Mouse (Mus musculus) E14TG2a.4 (cell line): ENCODE measurements around the gene Egfl8.
A peak's percentile ranks its signal among the peaks of the same experiment; 100 is the strongest.

ENCODE experiments used
- H3K27me3 ChIP-seq: 2 replicates; pipeline ENCODE4 v1.6.1; 2014; ENCODE audit warnings: low read length, control low read depth; ENCODE audit not compliant: insufficient read depth
- H3K36me3 ChIP-seq: 2 replicates; pipeline ENCODE4 v1.6.1; 2014; ENCODE audit warnings: low read length, control low read depth; ENCODE audit not compliant: insufficient read depth
- H3K4me1 ChIP-seq: replicated peaks from 2 replicates; pipeline ENCODE4 v1.6.1; 2014; ENCODE audit warnings: low read depth, low read length, control low read depth
- H3K4me3 ChIP-seq: replicated peaks from 2 replicates; pipeline ENCODE4 v1.5.1; 2014; ENCODE audit warnings: mild to moderate bottlenecking, low read length
- H3K9me3 ChIP-seq: 2 replicates; pipeline ENCODE4 v1.6.1; 2014; ENCODE audit warnings: low read length, control low read depth
- CTCF ChIP-seq: conservative IDR thresholded peaks from 2 replicates; pipeline ENCODE4 v1.5.1; 2014; ENCODE audit warnings: low read length
- NANOG ChIP-seq: IDR thresholded peaks from 2 replicates; pipeline ENCODE4 v1.6.1; 2014; ENCODE audit warnings: borderline replicate concordance, low read length, mixed read lengths
- POU5F1 ChIP-seq: IDR thresholded peaks from 2 replicates; pipeline ENCODE4 v1.6.1; 2014; ENCODE audit warnings: low read length, borderline replicate concordance

The Egfl8 gene

GRCm38 (mm10) chr17:34637459-34637858, 21.7 kb upstream of the Egfl8 start:
- Histone ChIP-seq H3K4me3 (no peak overlapping the region), H3K36me3 (no peaks in the 10 kb centered on the region), H3K9me3 (no peaks in the 10 kb centered on the region), H3K4me1 (peaks cover 21% of the 10 kb centered on the region), H3K27me3 (peaks cover 6% of the 10 kb centered on the region; the same call in 1 of the 2 replicates)
- TF ChIP-seq NANOG, result no peak
- TF ChIP-seq CTCF, result no peak
- no peak for TF ChIP-seq POU5F1

GRCm38 (mm10) chr17:34635671-34636070, 19.9 kb upstream of the Egfl8 start:
- peaks cover 17% of the 10 kb centered on the region for H3K27me3 ChIP-seq
- H3K4me3 ChIP-seq, result no peak overlapping the region
- H3K36me3 ChIP-seq, result no peaks in the 10 kb centered on the region
- no peaks in the 10 kb centered on the region for H3K9me3 ChIP-seq
- peaks cover 26% of the 10 kb centered on the region for H3K4me1 ChIP-seq
- TF ChIP-seq NANOG (no peak), CTCF (no peak), POU5F1 (no peak)

GRCm38 (mm10) chr17:34632261-34632691, 16.5 kb upstream of the Egfl8 start:
- TF ChIP-seq CTCF, result no peak
- TF ChIP-seq NANOG, result no peak
- TF ChIP-seq POU5F1, result no peak
- peaks cover 56% of the 10 kb centered on the region for H3K4me1 ChIP-seq
- peak overlapping the region; percentile 80 for H3K4me3 ChIP-seq
- H3K36me3 ChIP-seq, result no peaks in the 10 kb centered on the region
- H3K9me3 ChIP-seq, result no peaks in the 10 kb centered on the region
- H3K27me3 ChIP-seq, result peaks cover 44% of the 10 kb centered on the region

- TF ChIP-seq NANOG (no peak), POU5F1 (no peak), CTCF (no peak)
- peak overlapping the region; percentile 80 for H3K4me3 ChIP-seq
- H3K36me3 ChIP-seq, result no peaks in the 10 kb centered on the region
- H3K27me3 ChIP-seq, result peaks cover 43% of the 10 kb centered on the region
- H3K9me3 ChIP-seq, result no peaks in the 10 kb centered on the region
- H3K4me1 ChIP-seq, result peaks cover 62% of the 10 kb centered on the region
These were observed 15.9 kb upstream of the Egfl8 start for GRCm38 (mm10) chr17:34631647-34632046.

- Histone ChIP-seq H3K4me1 (peaks cover 70% of the 10 kb centered on the region), H3K4me3 (peak overlapping the region; percentile 80), H3K9me3 (no peaks in the 10 kb centered on the region), H3K27me3 (peaks cover 49% of the 10 kb centered on the region), H3K36me3 (no peaks in the 10 kb centered on the region)
- TF ChIP-seq NANOG, result no peak
- no peak for TF ChIP-seq CTCF
- no peak for TF ChIP-seq POU5F1
These were observed 15.1 kb upstream of the Egfl8 start for GRCm38 (mm10) chr17:34630761-34631301.

- no peak for TF ChIP-seq POU5F1
- TF ChIP-seq NANOG, result no peak
- TF ChIP-seq CTCF, result no peak
- H3K4me3 ChIP-seq, result no peak overlapping the region
- H3K4me1 ChIP-seq, result peaks cover 77% of the 10 kb centered on the region
- H3K27me3 ChIP-seq, result peaks cover 52% of the 10 kb centered on the region
- H3K36me3 ChIP-seq, result peaks cover 8% of the 10 kb centered on the region; the same call in 1 of the 2 replicates
- no peaks in the 10 kb centered on the region for H3K9me3 ChIP-seq
These were observed 14.2 kb upstream of the Egfl8 start for GRCm38 (mm10) chr17:34629796-34630603.

GRCm38 (mm10) chr17:34629221-34629751, 13.5 kb upstream of the Egfl8 start, which contains the start of gene Prrt1:
TSS of gene Prrt1 (plus strand) at chr17:34629533.
- peak within 1 kb of the TSS; percentile 86 for H3K4me3 ChIP-seq
- peaks cover 77% of the 10 kb centered on the region for H3K4me1 ChIP-seq
- H3K9me3 ChIP-seq, result no peaks in the 10 kb centered on the region
- H3K36me3 ChIP-seq, result peaks cover 8% of the 10 kb centered on the region; the same call in 1 of the 2 replicates
- no peak for TF ChIP-seq POU5F1
- no peak for TF ChIP-seq CTCF
- TF ChIP-seq NANOG, result no peak
- peaks cover 52% of the 10 kb centered on the region for H3K27me3 ChIP-seq

GRCm38 (mm10) chr17:34628644-34628967, 12.8 kb upstream of the Egfl8 start:
- Histone ChIP-seq H3K36me3 (peaks cover 8% of the 10 kb centered on the region; the same call in 1 of the 2 replicates), H3K27me3 (peaks cover 52% of the 10 kb centered on the region), H3K4me3 (peak overlapping the region; percentile 86), H3K9me3 (no peaks in the 10 kb centered on the region), H3K4me1 (peaks cover 76% of the 10 kb centered on the region)
- TF ChIP-seq POU5F1 (no peak), NANOG (no peak), CTCF (no peak)
